In genomic region chr4:54373606-54374005, GRCm38 (mm10) we compare ENCODE assay signal across 13 mouse cellular contexts.
A peak's percentile ranks its signal among the peaks of the same experiment; 100 is the strongest.
DNase-seq lines count a peak whose midpoint lies in the region; ATAC-seq lines count a peak whose summit lies in the region.
"Had no signal": no experiment of that assay in that cellular context is flagged by ENCODE, and none has a peak within 500 bp of the region (broad histone marks: within the 10 kb centered on the region; RNA-seq: fewer than 3 reads in every experiment).

No protein-coding gene starts in this region.

- H3K4me2 ChIP-seq in kidney, embryonic 15.5 days, result no peak overlapping the region
- H3K4me2 ChIP-seq in liver, embryonic 13.5 days, result no peak overlapping the region
- H3K4me2 ChIP-seq: lung, embryonic 15.5 days; neural tube, embryonic 12.5 days had no signal

- no peak for DNase-seq in kidney, postnatal 36 days
- DNase-seq in MEL-GATA-1-ER (ENCODE audit: extremely low read depth, low read depth), result peak; percentile 8
- DNase-seq in embryo, embryonic 10 days (ENCODE audit: low spot score), result peak; percentile 76
- DNase-seq in liver, embryonic 13.5 days, result peak; percentile 1
- DNase-seq in cerebellum, adult 9-11 months, result no peak
- DNase-seq: heart, adult 2 months; spleen, adult 18-20 months; thymus, postnatal 14 days had no signal

- H3K4me3 ChIP-seq in kidney, embryonic 15.5 days (replicated peaks), result no peak overlapping the region
- no peak overlapping the region for H3K4me3 ChIP-seq in liver, embryonic 13.5 days (replicated peaks)
- H3K4me3 ChIP-seq: heart, adult 2 months; lung, embryonic 15.5 days; neural tube, embryonic 12.5 days had no signal

- H3K9ac ChIP-seq in kidney, embryonic 15.5 days, result no peak overlapping the region
- H3K9ac ChIP-seq in liver, embryonic 13.5 days, result no peak overlapping the region
- H3K9ac ChIP-seq: lung, embryonic 15.5 days; neural tube, embryonic 12.5 days had no signal

- 31% methylated on average over 2 of the region's 2 CpGs for WGBS in kidney, embryonic 15.5 days
- 15% methylated on average over 2 of the region's 2 CpGs for WGBS in liver, embryonic 13.5 days (ENCODE audit: insufficient replicate concordance)

- no peak overlapping the region for H3K27ac ChIP-seq in kidney, embryonic 15.5 days
- H3K27ac ChIP-seq in liver, embryonic 13.5 days, result no peak overlapping the region
- H3K27ac ChIP-seq: heart, adult 2 months; lung, embryonic 15.5 days; neural tube, embryonic 12.5 days had no signal

- H3K36me3 ChIP-seq in kidney, embryonic 15.5 days, result no peaks in the 10 kb centered on the region
- H3K36me3 ChIP-seq in liver, embryonic 13.5 days, result no peaks in the 10 kb centered on the region
- H3K36me3 ChIP-seq: G1E; lung, embryonic 15.5 days; neural tube, embryonic 12.5 days had no signal

- H3K9me3 ChIP-seq in kidney, embryonic 15.5 days (replicated peaks), result no peaks in the 10 kb centered on the region
- H3K9me3 ChIP-seq in liver, embryonic 13.5 days (replicated peaks), result no peaks in the 10 kb centered on the region
- H3K9me3 ChIP-seq: lung, embryonic 15.5 days; neural tube, embryonic 12.5 days had no signal

- ATAC-seq in kidney, embryonic 15.5 days (replicated peaks; ENCODE audit: low FRiP score), result 0 out of 2 replicates have a peak, but pooled peaks have one; percentile 36
- ATAC-seq in liver, embryonic 13.5 days (ENCODE audit: low read depth), result peak; percentile 70
- ATAC-seq in frontal cortex, adult (ENCODE audit: low TSS enrichment), result no peak

- peaks cover 15% of the 10 kb centered on the region for H3K4me1 ChIP-seq in kidney, embryonic 15.5 days
- H3K4me1 ChIP-seq in liver, embryonic 13.5 days (replicated peaks), result peaks cover 7% of the 10 kb centered on the region; the same call in 1 of the 2 replicates

- H3K27me3 ChIP-seq in kidney, embryonic 15.5 days, result no peaks in the 10 kb centered on the region
- H3K27me3 ChIP-seq in liver, embryonic 13.5 days, result no peaks in the 10 kb centered on the region
- H3K27me3 ChIP-seq: lung, embryonic 15.5 days; neural tube, embryonic 12.5 days had no signal

Comparison
In these comparisons a context has a peak if more than half of its experiments do, and no peak if none do; other contexts are left out.
1. DNase-seq: peak in MEL-GATA-1-ER (single experiment), embryo, embryonic 10 days (single experiment) and liver, embryonic 13.5 days (single experiment); none in kidney, postnatal 36 days (0 of 2) and cerebellum, adult 9-11 months (single experiment).